Mouse (Mus musculus) myocyte (in vitro differentiated cells): ENCODE measurements around the gene Emcn.

Experiments
- CEBPB ChIP-seq: IDR thresholded peaks from 2 replicates; pipeline ENCODE4 v1.6.1; 2011; ENCODE audit warnings: mild to moderate bottlenecking, moderate library complexity; ENCODE audit not compliant: poor library complexity, insufficient read depth, severe bottlenecking
- E2F4 ChIP-seq: IDR thresholded peaks from one replicate; pipeline ENCODE4 v1.6.1; 2011; ENCODE audit warnings: mild to moderate bottlenecking, control low read depth, moderate library complexity; ENCODE audit not compliant: insufficient read depth
- MAX ChIP-seq: IDR thresholded peaks from one replicate; pipeline ENCODE4 v1.6.1; 2011; ENCODE audit warnings: low read depth, mild to moderate bottlenecking, control low read depth
- MYOD1 ChIP-seq, 3 experiments: IDR thresholded peaks; one replicate each; pipeline ENCODE4 v1.6.1; 2011; ENCODE audit warnings: control low read depth in 2 of 3, low read depth in 2 of 3, mild to moderate bottlenecking in 2 of 3, moderate library complexity in 1 of 3; ENCODE audit not compliant: insufficient read length in 2 of 3, control insufficient read depth in 1 of 3
- MYOG ChIP-seq, 3 experiments: IDR thresholded peaks; one replicate each; pipeline ENCODE4 v1.6.1; 2011; ENCODE audit warnings: control low read depth in 2 of 3, low read depth in 2 of 3, mild to moderate bottlenecking in 2 of 3; ENCODE audit not compliant: insufficient read length in 2 of 3, control insufficient read depth in 1 of 3, insufficient read depth in 1 of 3
- POLR2A ChIP-seq: IDR thresholded peaks from one replicate; pipeline ENCODE4 v1.6.1; 2011; ENCODE audit warnings: low read depth, mild to moderate bottlenecking, control low read depth, moderate library complexity; ENCODE audit not compliant: insufficient read length
- POLR2AphosphoS2 ChIP-seq: IDR thresholded peaks from one replicate; pipeline ENCODE4 v1.6.1; 2011; ENCODE audit warnings: low read depth, control low read depth; ENCODE audit not compliant: insufficient read length
- TCF12 ChIP-seq: IDR thresholded peaks from one replicate; pipeline ENCODE4 v1.6.1; 2011; ENCODE audit warnings: mild to moderate bottlenecking, control low read depth; ENCODE audit not compliant: poor library complexity, insufficient read depth, severe bottlenecking
- USF1 ChIP-seq: IDR thresholded peaks from one replicate; pipeline ENCODE4 v1.6.1; 2011; ENCODE audit warnings: low read depth, mild to moderate bottlenecking, control low read depth, moderate library complexity

GRCm38 (mm10) chr3:137466766-137467165 lies 125.9 kb downstream of the Emcn start:
- TF ChIP-seq USF1 = no peak
- TF ChIP-seq TCF12 = no peak
- TF ChIP-seq POLR2A = no peak
- TF ChIP-seq POLR2AphosphoS2 = no peak
- no peak for TF ChIP-seq E2F4
- TF ChIP-seq CEBPB = no peak
- TF ChIP-seq MAX = no peak
- no peak for TF ChIP-seq MYOD1 (IDR thresholded peaks at IDR 0.05; ENCODE audit: control insufficient read depth in 1 of 3, insufficient read length in 2 of 3, low read depth in 2 of 3)
- no peak for TF ChIP-seq MYOG (IDR thresholded peaks at IDR 0.05; ENCODE audit: control insufficient read depth in 1 of 3, insufficient read depth in 1 of 3, insufficient read length in 2 of 3, low read depth in 2 of 3)
